Mouse (Mus musculus) CD4-positive naive resting alpha-beta T cell, adult 76 days (primary cell): ENCODE measurements around the gene Dnaic1. TPM values are rescaled to one million over a fixed set of nuclear protein-coding genes. Genes with fewer than 3 reads are reported as not detected.

Experiments used
- total RNA-seq: library from RNA; stranded (reverse); gene quantifications from one replicate; pipeline ENCODE4 v1.2.4, GENCODE M21; 2023

Dnaic1 gene
- not detected for total RNA-seq

GRCm38 (mm10) chr4:41569411-41569885 is at the start of gene Dnaic1, which contains the start of gene Fam219a:
Dnaic1 (plus strand) TSS chr4:41569775.
Fam219a (minus strand) TSS chr4:41569538.

GRCm38 (mm10) chr4:41639913-41640507 is 70.4 kb downstream of the Dnaic1 start, which contains the start of gene Enho:
Enho (minus strand) TSS chr4:41640324.

Other genes with a start within 250 kb of the Dnaic1 start
- gene Ubap1, start 220.8 kb upstream of the Dnaic1 start, total RNA-seq = 46.1 TPM
- 1.8 TPM for gene Kif24, start 104.9 kb upstream of the Dnaic1 start, total RNA-seq
- 5.2 TPM for gene Nudt2, start 104.6 kb upstream of the Dnaic1 start, total RNA-seq
- gene AI464131, start 66.7 kb upstream of the Dnaic1 start, total RNA-seq = not detected
- gene 1110017D15Rik, start 52.4 kb upstream of the Dnaic1 start, total RNA-seq = not detected
- gene Fam219a, start 237 bp upstream of the Dnaic1 start, total RNA-seq = 7.6 TPM
- not detected for gene Enho, start 70.5 kb downstream of the Dnaic1 start, total RNA-seq
- not detected for gene Cntfr, start 127.3 kb downstream of the Dnaic1 start, total RNA-seq
- 13.1 TPM for gene Il11ra1, start 130.2 kb downstream of the Dnaic1 start, total RNA-seq
- 29.0 TPM for gene Rpp25l, start 143.8 kb downstream of the Dnaic1 start, total RNA-seq
- gene Dctn3, start 153.4 kb downstream of the Dnaic1 start, total RNA-seq = 42.5 TPM
- not detected for gene Arid3c, start 161.4 kb downstream of the Dnaic1 start, total RNA-seq
- 66.2 TPM for gene Galt, start 185.5 kb downstream of the Dnaic1 start, total RNA-seq
- 21.2 TPM for gene Sigmar1, start 186.4 kb downstream of the Dnaic1 start, total RNA-seq
- 7.2 TPM for gene Ccl27a, start 204.5 kb downstream of the Dnaic1 start, total RNA-seq